Mouse (Mus musculus): ENCODE data around the gene Efcc1.

DNA sequence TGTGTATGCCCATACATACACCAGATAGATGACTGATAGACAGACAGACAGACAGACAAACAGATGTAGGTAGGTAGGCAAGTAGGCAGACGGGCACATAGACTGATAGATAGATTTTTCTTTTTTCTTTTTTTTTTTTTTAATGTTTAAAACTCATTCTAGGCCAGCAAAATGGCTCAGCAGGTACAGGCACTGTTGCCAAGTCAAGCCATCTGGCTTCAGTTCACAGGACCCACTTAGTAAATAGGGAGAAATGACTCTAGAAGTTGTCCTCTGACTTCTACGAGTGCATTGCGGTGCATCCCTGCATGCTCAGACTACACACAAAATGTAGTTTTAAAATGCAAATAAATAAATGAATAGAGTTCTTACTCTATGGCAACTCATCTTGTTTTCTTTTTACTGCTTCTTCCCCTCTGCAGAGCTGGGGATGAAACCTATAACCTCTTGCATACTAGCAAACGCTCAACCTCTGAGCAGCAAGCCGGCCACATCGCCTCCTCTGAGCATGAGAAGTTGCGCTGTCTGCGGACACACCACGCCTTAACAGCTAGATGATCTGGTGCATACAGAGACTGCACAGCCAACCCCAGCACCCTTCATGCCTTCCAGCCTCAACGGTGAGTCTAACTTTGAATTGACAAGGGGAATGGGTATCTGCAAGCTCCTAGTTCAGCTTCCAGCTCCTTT, 63.3 kb downstream of the Efcc1 start:
- no peak for TF ChIP-seq CTCF (IDR thresholded peaks at IDR 0.05; ENCODE audit: control insufficient read depth, insufficient read depth, insufficient read length)
- no peak for TF ChIP-seq MAX (IDR thresholded peaks at IDR 0.05)
- TF ChIP-seq MYOG (IDR thresholded peaks at IDR 0.05; ENCODE audit: control insufficient read depth, extremely low read depth, insufficient read length), result no peak
- no peak for TF ChIP-seq MYOD1 (IDR thresholded peaks at IDR 0.05; ENCODE audit: control insufficient read depth, insufficient read length, low read depth)
- no peak for TF ChIP-seq CEBPB (IDR thresholded peaks at IDR 0.05; ENCODE audit: low read depth)
- TF ChIP-seq FOSL1 (IDR thresholded peaks at IDR 0.05; ENCODE audit: insufficient read depth, low read length, poor library complexity, severe bottlenecking), result no peak
- TF ChIP-seq USF1 (IDR thresholded peaks at IDR 0.05; ENCODE audit: low read depth), result no peak
